Mouse (Mus musculus) stomach, postnatal 0 days (tissue): Measurements from ENCODE around the gene Vmn1r193.
"Not testable (repeated sequence)": the region's sequence is repeated elsewhere in the genome, so short reads cannot be mapped to it uniquely, and the experiment has no call there.

Source experiments
- CTCF ChIP-seq: IDR thresholded peaks from 2 replicates; pipeline ENCODE4 v1.5.1; 2016; ENCODE audit warnings: antibody characterized with exemption, low read depth, mild to moderate bottlenecking, moderate library complexity
- EP300 ChIP-seq: optimal IDR thresholded peaks from 2 replicates; pipeline ENCODE3; 2016; ENCODE audit warnings: antibody characterized with exemption

DNA sequence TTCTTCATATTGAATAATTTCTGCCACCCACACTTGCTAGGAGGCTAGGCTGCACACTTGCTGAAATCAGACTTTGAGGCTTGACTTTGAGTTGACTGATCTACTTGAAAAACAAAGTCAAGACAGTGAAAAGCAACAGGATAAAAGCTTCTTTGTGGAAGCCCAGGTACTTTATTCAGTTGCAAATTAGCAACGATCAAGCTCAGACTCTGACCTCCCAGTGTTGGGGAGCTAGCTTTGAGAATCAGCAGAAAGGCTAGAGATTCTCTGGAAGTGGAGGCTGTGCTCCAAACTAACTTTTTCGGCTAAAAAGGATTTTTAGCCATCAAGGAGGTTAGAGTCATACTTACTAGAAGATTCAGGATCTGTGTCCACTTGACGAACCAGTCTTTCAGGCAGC, 30.2 kb downstream of the Vmn1r193 start:
- TF ChIP-seq EP300, CTCF: not testable (repeated sequence)
